Mouse (Mus musculus) forebrain, embryonic 16.5 days (tissue): ENCODE data around the gene Olfr209. TPM values are rescaled to one million over a fixed set of nuclear protein-coding genes. Genes with fewer than 3 reads are reported as not detected.

ENCODE experiments used
- ATAC-seq: fragments of 200-750 bp; cut with Nextera tagmentation; 2 replicates; pipeline ENCODE4 v1.8.0; 2017; ENCODE audit warnings: mild to moderate bottlenecking, moderate library complexity
- H3K27ac ChIP-seq: fragments of 300-500 bp; sonication (generic); 2 replicates; pipeline ENCODE4 v1.5.1; 2014; ENCODE audit warnings: low read length, control low read depth
- H3K27me3 ChIP-seq: fragments of 300-500 bp; sonication (generic); replicated peaks from 2 replicates; pipeline ENCODE4 v1.6.1; 2014; ENCODE audit warnings: low read length; ENCODE audit not compliant: control insufficient read depth, insufficient read depth
- H3K36me3 ChIP-seq: fragments of 300-500 bp; sonication (generic); 2 replicates; pipeline ENCODE4 v1.6.1; 2014; ENCODE audit not compliant: control insufficient read depth, insufficient read depth
- H3K4me1 ChIP-seq: fragments of 300-500 bp; sonication (generic); replicated peaks from 2 replicates; pipeline ENCODE4 v1.6.1; 2014; ENCODE audit warnings: low read length; ENCODE audit not compliant: control insufficient read depth, insufficient read depth
- H3K4me2 ChIP-seq: fragments of 300-500 bp; sonication (generic); 2 replicates; pipeline ENCODE4 v1.6.1; 2014; ENCODE audit warnings: mild to moderate bottlenecking, low read length, control low read depth
- H3K4me3 ChIP-seq: fragments of 300-500 bp; sonication (generic); replicated peaks from 2 replicates; pipeline ENCODE4 v1.5.1; 2014; ENCODE audit warnings: mild to moderate bottlenecking, low read length, control low read depth
- H3K9ac ChIP-seq: fragments of 300-500 bp; sonication (generic); replicated peaks from 2 replicates; pipeline ENCODE4 v1.6.1; 2014; ENCODE audit warnings: low read depth, low read length, control low read depth
- H3K9me3 ChIP-seq: fragments of 300-500 bp; sonication (generic); 2 replicates; pipeline ENCODE4 v1.6.1; 2016; ENCODE audit warnings: low read length; ENCODE audit not compliant: control insufficient read depth
- WGBS: fragments of 180-500 bp; shearing (Covaris S2); extraction: QIAGEN DNeasy Blood & Tissue Kit; methylation state at CpG from one replicate; pipeline ENCODE4 v1.1.7; 2014; 5-methylcytosine and 5-hydroxymethylcytosine counted together
- polyA plus RNA-seq: library from polyadenylated mRNA; unstranded; fragments of >200 nt; fragmentation: Nextera tagmentation; extraction: Ambion mirVana; gene quantifications from 2 replicates; pipeline ENCODE4 v1.2.1, GENCODE M21; 2015

The Olfr209 gene
- polyA plus RNA-seq: not detected in 2 replicates

GRCm38 (mm10) chr16:59363893-59364292 is at the start of gene Olfr209:
Gene Olfr209 (minus strand): TSS chr16:59363993.
- no peaks in the 10 kb centered on the region for H3K27me3 ChIP-seq

GRCm38 (mm10) chr16:59413475-59413874 is 49.7 kb upstream of the Olfr209 start:
- Histone ChIP-seq H3K9me3 (no peaks in the 10 kb centered on the region), H3K4me1 (no peaks in the 10 kb centered on the region), H3K27me3 (no peaks in the 10 kb centered on the region), H3K36me3 (no peaks in the 10 kb centered on the region), H3K27ac (no peak overlapping the region), H3K4me3 (no peak overlapping the region), H3K4me2 (no peak overlapping the region), H3K9ac (no peak overlapping the region)
- ATAC-seq: no peak
- 53% methylated on average over 4 of the region's 4 CpGs for WGBS

More at GRCm38 (mm10) chr16:59363893-59364292, at the start of gene Olfr209:
- Histone ChIP-seq H3K4me3 (no peak within 1 kb of the TSS), H3K27ac (no peak within 1 kb of the TSS), H3K4me2 (no peak within 1 kb of the TSS), H3K4me1 (no peaks in the 10 kb centered on the region), H3K9me3 (no peaks in the 10 kb centered on the region), H3K36me3 (no peaks in the 10 kb centered on the region), H3K9ac (no peak within 1 kb of the TSS)
- ATAC-seq: no peak
- 93% methylated on average over 2 of the region's 2 CpGs for WGBS

- Histone ChIP-seq H3K36me3 (no peaks in the 10 kb centered on the region), H3K4me2 (no peak overlapping the region), H3K9ac (no peak overlapping the region), H3K4me1 (no peaks in the 10 kb centered on the region), H3K9me3 (no peaks in the 10 kb centered on the region), H3K27ac (no peak overlapping the region), H3K4me3 (no peak overlapping the region), H3K27me3 (no peaks in the 10 kb centered on the region)
- no peak for ATAC-seq
- 61% methylated on average over 2 of the region's 2 CpGs for WGBS
These were observed 46.0 kb upstream of the Olfr209 start for GRCm38 (mm10) chr16:59409800-59410199.

- Histone ChIP-seq H3K4me1 (no peaks in the 10 kb centered on the region), H3K27ac (no peak overlapping the region), H3K4me2 (peak overlapping the region; percentile 3; the same call in 1 of the 2 replicates), H3K27me3 (no peaks in the 10 kb centered on the region), H3K36me3 (no peaks in the 10 kb centered on the region), H3K9ac (no peak overlapping the region), H3K4me3 (no peak overlapping the region), H3K9me3 (no peaks in the 10 kb centered on the region)
- peak; percentile 40; the same call in 1 of the 2 replicates for ATAC-seq
- 50% methylated on average over 15 of the region's 15 CpGs for WGBS
These were observed 45.6 kb upstream of the Olfr209 start for GRCm38 (mm10) chr16:59409341-59409748.

- H3K4me3 ChIP-seq: no peak within 1 kb of the TSS
These were observed 43.2 kb upstream of the Olfr209 start, which contains the start of gene Gabrr3 for GRCm38 (mm10) chr16:59407032-59407431. Gene Gabrr3 (plus strand): TSS chr16:59407332.

GRCm38 (mm10) chr16:59404798-59405197 is 41.0 kb upstream of the Olfr209 start:
- H3K4me3 ChIP-seq: no peak overlapping the region
- H3K27ac ChIP-seq: no peak overlapping the region
- H3K9me3 ChIP-seq: no peaks in the 10 kb centered on the region
- no peaks in the 10 kb centered on the region for H3K4me1 ChIP-seq
- no peak for ATAC-seq
- H3K4me2 ChIP-seq: no peak overlapping the region
- 85% methylated on average over 9 of the region's 9 CpGs for WGBS
- no peak overlapping the region for H3K9ac ChIP-seq
- H3K27me3 ChIP-seq: no peaks in the 10 kb centered on the region
- H3K36me3 ChIP-seq: no peaks in the 10 kb centered on the region

More at GRCm38 (mm10) chr16:59407032-59407431, 43.2 kb upstream of the Olfr209 start, which contains the start of gene Gabrr3:
- no peak within 1 kb of the TSS for H3K27ac ChIP-seq
- H3K36me3 ChIP-seq: no peaks in the 10 kb centered on the region
- H3K4me2 ChIP-seq: no peak within 1 kb of the TSS
- H3K4me1 ChIP-seq: no peaks in the 10 kb centered on the region
- H3K9me3 ChIP-seq: no peaks in the 10 kb centered on the region
- 40% methylated on average over 5 of the region's 5 CpGs for WGBS
- no peak for ATAC-seq
- no peaks in the 10 kb centered on the region for H3K27me3 ChIP-seq
- H3K9ac ChIP-seq: no peak within 1 kb of the TSS

GRCm38 (mm10) chr16:59403684-59404083 is 39.9 kb upstream of the Olfr209 start:
- H3K9me3 ChIP-seq: no peaks in the 10 kb centered on the region
- no peak overlapping the region for H3K4me3 ChIP-seq
- no peak overlapping the region for H3K27ac ChIP-seq
- no peak overlapping the region for H3K9ac ChIP-seq
- H3K4me1 ChIP-seq: no peaks in the 10 kb centered on the region
- peak; percentile 95 for ATAC-seq
- 13% methylated on average over 4 of the region's 4 CpGs for WGBS
- H3K36me3 ChIP-seq: no peaks in the 10 kb centered on the region
- H3K27me3 ChIP-seq: no peaks in the 10 kb centered on the region
- no peak overlapping the region for H3K4me2 ChIP-seq

GRCm38 (mm10) chr16:59401985-59402384 is 38.2 kb upstream of the Olfr209 start:
- Histone ChIP-seq H3K4me1 (no peaks in the 10 kb centered on the region), H3K4me2 (no peak overlapping the region), H3K9me3 (no peaks in the 10 kb centered on the region), H3K4me3 (no peak overlapping the region), H3K36me3 (no peaks in the 10 kb centered on the region), H3K9ac (no peak overlapping the region), H3K27ac (no peak overlapping the region), H3K27me3 (no peaks in the 10 kb centered on the region)
- no peak for ATAC-seq
- WGBS: 79% methylated on average over 4 of the region's 4 CpGs

- Histone ChIP-seq H3K4me2 (no peak overlapping the region), H3K36me3 (no peaks in the 10 kb centered on the region), H3K9ac (no peak overlapping the region), H3K4me1 (no peaks in the 10 kb centered on the region), H3K9me3 (no peaks in the 10 kb centered on the region), H3K4me3 (no peak overlapping the region), H3K27ac (no peak overlapping the region), H3K27me3 (no peaks in the 10 kb centered on the region)
- WGBS: 73% methylated on average over 7 of the region's 7 CpGs
- ATAC-seq: no peak
These were observed 37.3 kb upstream of the Olfr209 start for GRCm38 (mm10) chr16:59401102-59401501.

GRCm38 (mm10) chr16:59393300-59393699 is 29.5 kb upstream of the Olfr209 start:
- no peak overlapping the region for H3K4me2 ChIP-seq
- no peak overlapping the region for H3K9ac ChIP-seq
- no peaks in the 10 kb centered on the region for H3K4me1 ChIP-seq
- H3K4me3 ChIP-seq: no peak overlapping the region
- ATAC-seq: peak; percentile 74
- no peak overlapping the region for H3K27ac ChIP-seq
- no peaks in the 10 kb centered on the region for H3K36me3 ChIP-seq
- 69% methylated on average over 3 of the region's 3 CpGs for WGBS
- no peaks in the 10 kb centered on the region for H3K27me3 ChIP-seq
- no peaks in the 10 kb centered on the region for H3K9me3 ChIP-seq
